Comparison of ENCODE assay signal across 25 mouse cellular contexts in the genomic region with DNA sequence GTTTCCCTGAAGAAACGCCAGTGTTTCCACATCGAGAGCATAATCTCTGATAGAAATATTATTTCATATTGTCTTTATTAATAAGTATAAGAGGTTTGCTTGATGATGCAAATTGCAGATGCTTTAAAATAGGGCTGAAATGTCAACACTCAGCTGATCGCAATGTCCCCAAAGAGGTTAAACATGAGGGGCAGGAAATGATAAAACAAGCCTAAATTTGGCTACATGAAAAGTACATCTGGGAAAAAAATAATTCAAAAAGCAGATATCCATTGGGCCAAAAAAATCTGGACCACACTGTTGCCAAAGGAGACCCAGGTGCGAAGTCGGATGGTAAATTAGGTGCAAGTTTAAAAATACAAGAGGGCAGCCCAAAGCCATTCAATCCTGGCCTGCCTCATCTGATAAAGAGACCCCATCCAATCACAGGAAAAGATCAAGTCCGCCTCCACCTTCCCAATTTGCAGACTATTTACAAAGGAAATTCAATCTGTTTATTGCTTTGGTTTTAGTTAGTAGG.
A peak's percentile ranks its signal among the peaks of the same experiment; 100 is the strongest.
DNase-seq lines count a peak whose midpoint lies in the region; ATAC-seq and TF ChIP-seq lines count a peak whose summit lies in the region.
"Had no signal": no experiment of that assay in that cellular context is flagged by ENCODE, and none has a peak within 500 bp of the region (broad histone marks: within the 10 kb centered on the region; RNA-seq: fewer than 3 reads in every experiment).

No protein-coding gene starts in this region.

- no peak overlapping the region for H3K4me2 ChIP-seq in hindbrain, embryonic 11.5 days (replicated peaks; ENCODE audit: low read depth, low read length)
- no peak overlapping the region for H3K4me2 ChIP-seq in midbrain, embryonic 11.5 days
- H3K4me2 ChIP-seq: embryonic facial prominence, embryonic 15.5 days; hindbrain, embryonic 13.5 days had no signal

- no peak for ATAC-seq in hindbrain, embryonic 11.5 days (ENCODE audit: low FRiP score)
- ATAC-seq in midbrain, embryonic 11.5 days (ENCODE audit: low FRiP score), result no peak
- ATAC-seq: CD4-positive, CD25-positive, alpha-beta regulatory T cell, adult 4 months; forebrain, embryonic 14.5 days; hindbrain, postnatal 0 days had no signal

- no peaks in the 10 kb centered on the region for H3K9me3 ChIP-seq in hindbrain, embryonic 11.5 days (ENCODE audit: control insufficient read depth, low read length)
- H3K9me3 ChIP-seq in midbrain, embryonic 11.5 days (ENCODE audit: control insufficient read depth, low read length), result no peaks in the 10 kb centered on the region
- H3K9me3 ChIP-seq: embryonic facial prominence, embryonic 15.5 days; forebrain, embryonic 10.5 days; G1E; hindbrain, embryonic 13.5 days had no signal

- TF ChIP-seq CTCF in gastrocnemius, adult 2 months (IDR thresholded peaks at IDR 0.05), result no peak
- no peak for TF ChIP-seq CTCF in heart, adult 2 months (IDR thresholded peaks at IDR 0.05)

- no peaks in the 10 kb centered on the region for H3K79me2 ChIP-seq in heart, adult 2 months (replicated peaks; ENCODE audit: control insufficient read depth, insufficient read depth, low read length)

- H3K4me1 ChIP-seq in heart, adult 2 months (ENCODE audit: control insufficient read depth, insufficient read depth, low read length), result peaks cover 12% of the 10 kb centered on the region
- peaks cover 15% of the 10 kb centered on the region; the same call in 1 of the 2 replicates for H3K4me1 ChIP-seq in brown adipose tissue, adult 24 weeks (ENCODE audit: control insufficient read depth, insufficient read depth, insufficient read length, low read length)
- no peaks in the 10 kb centered on the region for H3K4me1 ChIP-seq in hindbrain, embryonic 11.5 days (replicated peaks; ENCODE audit: control insufficient read depth, insufficient read depth, low read length)
- peaks cover 6% of the 10 kb centered on the region for H3K4me1 ChIP-seq in midbrain, embryonic 11.5 days (ENCODE audit: control insufficient read depth, insufficient read depth, low read length)

- WGBS in heart, adult 2 months, result 40% methylated on average over 6 of the region's 6 CpGs
- 89% methylated on average over 6 of the region's 6 CpGs for WGBS in hindbrain, embryonic 11.5 days
- 90% methylated on average over 6 of the region's 6 CpGs for WGBS in midbrain, embryonic 11.5 days

- peak overlapping the region; percentile 8; the same call in 1 of the 2 replicates for H3K4me3 ChIP-seq in gastrocnemius, adult 2 months
- no peak overlapping the region for H3K4me3 ChIP-seq in heart, adult 2 months
- H3K4me3 ChIP-seq in brown adipose tissue, adult 24 weeks (ENCODE audit: insufficient read depth, low read depth, low read length), result no peak overlapping the region
- H3K4me3 ChIP-seq in hindbrain, embryonic 11.5 days (ENCODE audit: low read depth, low read length), result no peak overlapping the region
- no peak overlapping the region for H3K4me3 ChIP-seq in midbrain, embryonic 11.5 days (ENCODE audit: low read depth, low read length)
- H3K4me3 ChIP-seq: embryonic facial prominence, embryonic 15.5 days; erythroblast, embryonic 14.5 days; forebrain, embryonic 10.5 days; hindbrain, embryonic 13.5 days had no signal

- H3K27ac ChIP-seq in gastrocnemius, adult 2 months, result peak overlapping the region; percentile 51
- H3K27ac ChIP-seq in heart, adult 2 months, result peak overlapping the region; percentile 74
- H3K27ac ChIP-seq in brown adipose tissue, adult 24 weeks (replicated peaks; ENCODE audit: low read depth, low read length), result peak overlapping the region; percentile 99
- H3K27ac ChIP-seq in hindbrain, embryonic 11.5 days (ENCODE audit: low read depth, low read length), result no peak overlapping the region
- H3K27ac ChIP-seq in midbrain, embryonic 11.5 days (ENCODE audit: low read depth, low read length), result no peak overlapping the region
- H3K27ac ChIP-seq: embryonic facial prominence, embryonic 15.5 days; forebrain, embryonic 10.5 days; hindbrain, embryonic 13.5 days; hindbrain, postnatal 0 days had no signal

- H3K36me3 ChIP-seq in heart, adult 2 months (ENCODE audit: control insufficient read depth, insufficient read depth, low read length), result peaks cover 13% of the 10 kb centered on the region
- no peaks in the 10 kb centered on the region for H3K36me3 ChIP-seq in hindbrain, embryonic 11.5 days (ENCODE audit: control insufficient read depth, insufficient read depth, low read length)
- no peaks in the 10 kb centered on the region for H3K36me3 ChIP-seq in midbrain, embryonic 11.5 days (ENCODE audit: control insufficient read depth, insufficient read depth, low read length)
- H3K36me3 ChIP-seq: embryonic facial prominence, embryonic 15.5 days; forebrain, embryonic 10.5 days; G1E; hindbrain, embryonic 13.5 days had no signal

- H3K27me3 ChIP-seq in heart, adult 2 months (ENCODE audit: control insufficient read depth, insufficient read depth, low read length), result no peaks in the 10 kb centered on the region
- no peaks in the 10 kb centered on the region for H3K27me3 ChIP-seq in hindbrain, embryonic 11.5 days (ENCODE audit: control insufficient read depth, insufficient read depth, low read length)
- no peaks in the 10 kb centered on the region for H3K27me3 ChIP-seq in midbrain, embryonic 11.5 days (ENCODE audit: control insufficient read depth, insufficient read depth, low read length)
- H3K27me3 ChIP-seq: embryonic facial prominence, embryonic 15.5 days; hindbrain, embryonic 13.5 days had no signal

- TF ChIP-seq POLR2A in heart, adult 2 months (IDR thresholded peaks at IDR 0.05; ENCODE audit: insufficient read depth, low read depth, low read length), result no peak

- 0 out of 2 replicates have a peak, but pooled peaks have one; percentile 47 for TF ChIP-seq EP300 in heart, adult 2 months (IDR thresholded peaks at IDR 0.05; ENCODE audit: insufficient read depth, low read depth, low read length)

- DNase-seq in gastrocnemius, adult 2 months, result no peak
- DNase-seq in gastrocnemius, postnatal 36 days, result no peak
- DNase-seq in heart, adult 2 months, result peak in 1 of 2 experiments; percentile 50
- DNase-seq in heart, postnatal 14 days, result no peak
- DNase-seq in heart, postnatal 36 days, result peak; percentile 12 to 19
- DNase-seq in hindbrain, embryonic 11.5 days (ENCODE audit: low spot score), result no peak
- DNase-seq in midbrain, embryonic 11.5 days (ENCODE audit: low spot score, missing footprints), result no peak
- DNase-seq: adrenal gland, adult 8-10 months; adrenal gland, postnatal 36 days; B cell, adult 2 months; cerebellum, adult 11 months; cerebellum, adult 8-10 months; cerebellum, postnatal 14 days; embryo, embryonic 11 days; gastrocnemius, postnatal 10 days; kidney, adult 11 months had no signal

- H3K9ac ChIP-seq in heart, adult 2 months (ENCODE audit: low read depth, low read length), result no peak overlapping the region
- no peak overlapping the region for H3K9ac ChIP-seq in hindbrain, embryonic 11.5 days (ENCODE audit: low read depth, low read length)
- no peak overlapping the region for H3K9ac ChIP-seq in midbrain, embryonic 11.5 days (ENCODE audit: low read length)
- H3K9ac ChIP-seq: embryonic facial prominence, embryonic 15.5 days; hindbrain, embryonic 13.5 days had no signal

- intact Hi-C loops in gastrocnemius, adult 2 months (cut with DNase I), result no loop called here
- intact Hi-C loops in gastrocnemius, postnatal 36 days (cut with DNase I), result no loop called here
- intact Hi-C loops in heart, adult 2 months (cut with DNase I), result loop anchor here (10.0 kb wide), 1 partner anchor 68 kb away; no protein-coding TSS in a partner anchor
- intact Hi-C loops in heart, postnatal 14 days (cut with DNase I), result loop anchor here (5.0 kb wide), 1 partner anchor 90 kb away; no protein-coding TSS in a partner anchor
- intact Hi-C loops in heart, postnatal 36 days (cut with DNase I), result loop anchor here (10.0 kb wide), 1 partner anchor 68 kb away; no protein-coding TSS in a partner anchor

Comparison
In these comparisons a context has a peak if more than half of its experiments do, and no peak if none do; other contexts are left out.
1. DNase-seq: peak in heart, postnatal 36 days (2 of 2); none in gastrocnemius, adult 2 months (single experiment), gastrocnemius, postnatal 36 days (0 of 2), heart, postnatal 14 days (0 of 2), hindbrain, embryonic 11.5 days (single experiment) and midbrain, embryonic 11.5 days (single experiment).
2. H3K27ac ChIP-seq: peak in gastrocnemius, adult 2 months (single experiment), heart, adult 2 months (single experiment) and brown adipose tissue, adult 24 weeks (single experiment); none in hindbrain, embryonic 11.5 days (single experiment) and midbrain, embryonic 11.5 days (single experiment).
3. intact Hi-C loops: an anchor here in heart, adult 2 months (10.0 kb wide), heart, postnatal 14 days (5.0 kb wide) and heart, postnatal 36 days (10.0 kb wide); none called in gastrocnemius, adult 2 months and gastrocnemius, postnatal 36 days.